16 mouse cellular contexts compared by ENCODE assay signal in the genomic region with DNA sequence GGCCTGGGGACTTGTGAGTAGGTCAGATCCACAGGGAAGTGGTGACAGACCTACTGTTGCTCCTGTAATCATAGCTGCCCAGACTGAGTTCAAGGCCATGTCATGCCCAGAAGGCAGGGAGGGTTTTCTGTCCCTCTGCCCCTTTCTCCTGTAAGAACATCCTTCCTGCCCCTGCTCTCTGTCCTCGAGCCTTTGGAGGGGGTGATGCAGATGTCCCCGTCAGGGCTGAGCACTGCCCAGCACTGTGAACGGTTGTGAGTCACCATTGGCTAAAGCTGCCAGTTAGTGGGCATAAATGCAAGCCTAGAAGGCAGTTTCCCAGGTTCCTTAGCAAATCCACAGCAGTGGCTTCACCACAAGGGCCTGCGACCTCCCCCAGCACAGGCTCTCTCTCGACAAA. TPM values are rescaled to one million over a fixed set of nuclear protein-coding genes. Genes with fewer than 3 reads are reported as not detected.
DNase-seq lines count a peak whose midpoint lies in the region.
"Had no signal": no experiment of that assay in that cellular context is flagged by ENCODE, and none has a peak within 500 bp of the region (broad histone marks: within the 10 kb centered on the region; RNA-seq: fewer than 3 reads in every experiment).

No protein-coding gene starts in this region.

- peak; percentile 37 to 44 for DNase-seq in adrenal gland, adult (ENCODE audit: inconsistent age in 2 of 2, low spot score in 1 of 2)
- no peak for DNase-seq in adrenal gland, adult 8-10 months
- peak; percentile 19 for DNase-seq in adrenal gland, postnatal 10 days
- DNase-seq in adrenal gland, adult 18-20 months (ENCODE audit: low spot score in 2 of 2): no peak
- DNase-seq in 416B (ENCODE audit: low read depth): peak; percentile 79
- peak; percentile 43 for DNase-seq in brain, adult 2 months (ENCODE audit: low read depth, low spot score)
- DNase-seq in urinary bladder, postnatal 4 days (ENCODE audit: low spot score in 2 of 2): no peak
- DNase-seq: cerebellum, adult 11 months; cerebellum, adult 2 months; cerebellum, adult 9-10 months; cerebellum, postnatal 10 days; cerebellum, postnatal 25 days; forebrain, postnatal 0 days had no signal

RNA-seq across cellular contexts. Expression of a gene that starts 8.1 kb away (rescaled TPM):
- 10 to 100 TPM; 24.8 to 35.4 (median 32.6) TPM for total RNA-seq in adrenal gland, adult 8-10 months (2022)
- total RNA-seq in adrenal gland, postnatal 10 days (2021): 10 to 100 TPM; 23.8 to 36.0 TPM
- 10 to 100 TPM; 24.0 to 29.2 TPM for total RNA-seq in adrenal gland, adult 18-20 months (2021)

RNA-seq across cellular contexts. Expression of a gene that starts 26.6 kb away (rescaled TPM):
- 10 to 100 TPM; 17.2 to 20.1 (median 19.5) TPM for total RNA-seq in adrenal gland, adult 8-10 months (2022)
- total RNA-seq in adrenal gland, postnatal 10 days (2021): 10 to 100 TPM; 15.5 to 16.7 TPM
- 10 to 100 TPM; 16.9 to 20.7 TPM for total RNA-seq in adrenal gland, adult 18-20 months (2021)

RNA-seq across cellular contexts. Expression of a gene that starts 27.5 kb away (rescaled TPM):
- under 1 TPM in 2 of 4 experiments, not detected in 2; 0.13 to 0.14 TPM for total RNA-seq in adrenal gland, adult 8-10 months (2022)
- total RNA-seq in adrenal gland, postnatal 10 days (2021): not detected
- not detected for total RNA-seq in adrenal gland, adult 18-20 months (2021)
- total RNA-seq: ES-E14; gastrocnemius, adult 18-20 months; MEL had no signal

RNA-seq across cellular contexts. Expression of a gene that starts 34.6 kb away (rescaled TPM):
- 10 to 100 TPM in 1 of 4 experiments, 1 to 10 TPM in 3; 7.2 to 10.2 (median 8.1) TPM for total RNA-seq in adrenal gland, adult 8-10 months (2022)
- 1 to 10 TPM; 4.6 to 6.8 TPM for total RNA-seq in adrenal gland, postnatal 10 days (2021)
- total RNA-seq in adrenal gland, adult 18-20 months (2021): 1 to 10 TPM; 4.1 to 6.5 TPM
- total RNA-seq: forebrain, postnatal 0 days had no signal

Comparison
In these comparisons a context has a peak if more than half of its experiments do, and no peak if none do; other contexts are left out.
1. DNase-seq: peak in adrenal gland, adult (2 of 2), adrenal gland, postnatal 10 days (single experiment), 416B (single experiment) and brain, adult 2 months (single experiment); none in adrenal gland, adult 8-10 months (single experiment), adrenal gland, adult 18-20 months (0 of 2) and urinary bladder, postnatal 4 days (0 of 2).